Mouse (Mus musculus) neural tube, embryonic 15.5 days (tissue): ENCODE data around the gene Gm2022. TPM values are rescaled to one million over a fixed set of nuclear protein-coding genes. Genes with fewer than 3 reads are reported as not detected.
"Not testable (repeated sequence)": the region's sequence is repeated elsewhere in the genome, so short reads cannot be mapped to it uniquely, and the experiment has no call there.

Experiments
- ATAC-seq: fragments of 200-750 bp; cut with Nextera tagmentation; 2 replicates; pipeline ENCODE4 v1.8.0; 2017; ENCODE audit warnings: mild to moderate bottlenecking, moderate TSS enrichment, moderate library complexity; ENCODE audit not compliant: low FRiP score
- H3K27ac ChIP-seq: fragments of 300-500 bp; sonication (generic); replicated peaks from 2 replicates; pipeline ENCODE4 v1.5.1; 2015; ENCODE audit warnings: mild to moderate bottlenecking, inconsistent platforms
- H3K27me3 ChIP-seq: fragments of 300-500 bp; sonication (generic); replicated peaks from 2 replicates; pipeline ENCODE4 v1.6.1; 2015; ENCODE audit warnings: inconsistent platforms
- H3K36me3 ChIP-seq: fragments of 300-500 bp; sonication (generic); 2 replicates; pipeline ENCODE4 v1.6.1; 2015; ENCODE audit warnings: inconsistent platforms
- H3K4me1 ChIP-seq: fragments of 300-500 bp; sonication (generic); 2 replicates; pipeline ENCODE4 v1.6.1; 2015; ENCODE audit warnings: inconsistent platforms
- H3K4me2 ChIP-seq: fragments of 300-500 bp; sonication (generic); 2 replicates; pipeline ENCODE4 v1.6.1; 2015; ENCODE audit warnings: inconsistent platforms, mild to moderate bottlenecking, moderate library complexity
- H3K4me3 ChIP-seq: fragments of 300-500 bp; sonication (generic); replicated peaks from 2 replicates; pipeline ENCODE4 v1.5.1; 2015; ENCODE audit warnings: mild to moderate bottlenecking, inconsistent platforms
- H3K9ac ChIP-seq: fragments of 300-500 bp; sonication (generic); replicated peaks from 2 replicates; pipeline ENCODE4 v1.6.1; 2015; ENCODE audit warnings: mild to moderate bottlenecking, inconsistent platforms
- H3K9me3 ChIP-seq: fragments of 300-500 bp; sonication (generic); replicated peaks from 2 replicates; pipeline ENCODE4 v1.6.1; 2016; ENCODE audit warnings: inconsistent platforms
- WGBS: fragments of 180-500 bp; shearing (Covaris S2); methylation state at CpG from one replicate; pipeline ENCODE4 v1.1.7; 2015; ENCODE audit warnings: mixed read lengths; 5-methylcytosine and 5-hydroxymethylcytosine counted together
- polyA plus RNA-seq: library from polyadenylated mRNA; unstranded; fragments of >200 nt; fragmentation: Nextera tagmentation; extraction: Ambion mirVana; gene quantifications from 2 replicates; pipeline ENCODE4 v1.2.1, GENCODE M21; 2015

Gene Gm2022
- polyA plus RNA-seq, result not detected in 2 replicates

GRCm38 (mm10) chr12:87895070-87895469, at the start of gene Gm2022:
TSS of gene Gm2022 (plus strand) at chr12:87895370.
- H3K9ac ChIP-seq, H3K4me2 ChIP-seq, H3K9me3 ChIP-seq, H3K4me1 ChIP-seq, H3K36me3 ChIP-seq, H3K27me3 ChIP-seq, ATAC-seq, H3K27ac ChIP-seq, H3K4me3 ChIP-seq: not testable (repeated sequence)
- WGBS, result 89% methylated on average over 1 of the region's 1 CpGs

DNA sequence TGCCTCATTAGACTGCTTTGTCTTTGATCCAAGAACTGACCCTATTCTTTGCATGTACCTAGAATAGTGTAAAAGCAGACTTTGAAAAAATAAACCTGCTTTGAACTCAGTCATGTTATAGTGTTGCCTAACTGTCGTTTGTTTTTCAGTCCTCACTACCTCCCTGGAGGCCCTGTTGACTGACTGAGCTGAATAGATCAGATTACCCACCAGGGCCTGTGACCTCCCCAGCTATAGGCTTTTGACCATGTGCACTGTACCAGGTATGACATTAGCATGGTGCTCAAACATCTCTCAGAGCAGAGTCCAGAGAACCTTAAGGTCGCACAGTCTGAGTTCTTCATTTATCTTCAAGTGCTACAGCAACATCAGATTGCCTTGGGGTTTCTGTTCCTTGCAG, 44.5 kb upstream of the Gm2022 start:
- not testable (repeated sequence) for ATAC-seq, H3K4me1 ChIP-seq, H3K9ac ChIP-seq, H3K27me3 ChIP-seq, H3K9me3 ChIP-seq, H3K27ac ChIP-seq, H3K36me3 ChIP-seq, H3K4me3 ChIP-seq, H3K4me2 ChIP-seq
- WGBS, result no CpG with 5 or more reads among the region's 2 CpGs

GRCm38 (mm10) chr12:87856067-87856466, 39.1 kb upstream of the Gm2022 start:
- not testable (repeated sequence) for H3K9ac ChIP-seq, H3K4me1 ChIP-seq, H3K27ac ChIP-seq, H3K36me3 ChIP-seq, H3K4me3 ChIP-seq, ATAC-seq, H3K4me2 ChIP-seq, H3K27me3 ChIP-seq, H3K9me3 ChIP-seq
- 85% methylated on average over 1 of the region's 1 CpGs for WGBS

- not testable (repeated sequence) for H3K36me3 ChIP-seq, H3K4me2 ChIP-seq, H3K27me3 ChIP-seq, H3K4me3 ChIP-seq, H3K27ac ChIP-seq, ATAC-seq, H3K4me1 ChIP-seq, H3K9ac ChIP-seq, H3K9me3 ChIP-seq
- 86% methylated on average over 23 of the region's 23 CpGs for WGBS
Observed at GRCm38 (mm10) chr12:87861740-87862692, 33.2 kb upstream of the Gm2022 start.

DNA sequence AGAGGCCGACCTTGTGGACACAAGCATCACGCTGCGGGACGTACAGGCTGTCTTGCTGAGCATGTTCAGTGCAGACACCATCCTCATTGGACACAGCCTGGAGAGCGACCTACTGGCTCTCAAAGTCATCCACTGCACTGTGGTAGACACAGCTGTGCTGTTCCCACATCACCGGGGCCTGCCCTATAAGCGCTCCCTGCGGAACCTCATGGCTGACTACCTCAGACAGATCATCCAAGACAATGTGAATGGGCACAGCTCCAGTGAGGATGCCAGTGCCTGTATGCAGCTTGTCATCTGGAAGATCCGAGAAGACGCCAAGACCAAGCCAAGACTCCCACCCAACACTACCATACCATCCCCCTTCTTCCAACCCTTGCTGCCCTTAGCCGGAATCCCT, 31.5 kb upstream of the Gm2022 start:
- ATAC-seq, H3K4me3 ChIP-seq, H3K4me2 ChIP-seq, H3K36me3 ChIP-seq, H3K9ac ChIP-seq, H3K4me1 ChIP-seq, H3K27ac ChIP-seq, H3K9me3 ChIP-seq, H3K27me3 ChIP-seq: not testable (repeated sequence)
- 93% methylated on average over 9 of the region's 11 CpGs for WGBS

GRCm38 (mm10) chr12:87864048-87864447, 31.1 kb upstream of the Gm2022 start:
- H3K9me3 ChIP-seq, H3K9ac ChIP-seq, H3K36me3 ChIP-seq, H3K4me1 ChIP-seq, H3K27ac ChIP-seq, ATAC-seq, H3K4me2 ChIP-seq, H3K27me3 ChIP-seq, H3K4me3 ChIP-seq: not testable (repeated sequence)
- WGBS, result 85% methylated on average over 2 of the region's 2 CpGs

DNA sequence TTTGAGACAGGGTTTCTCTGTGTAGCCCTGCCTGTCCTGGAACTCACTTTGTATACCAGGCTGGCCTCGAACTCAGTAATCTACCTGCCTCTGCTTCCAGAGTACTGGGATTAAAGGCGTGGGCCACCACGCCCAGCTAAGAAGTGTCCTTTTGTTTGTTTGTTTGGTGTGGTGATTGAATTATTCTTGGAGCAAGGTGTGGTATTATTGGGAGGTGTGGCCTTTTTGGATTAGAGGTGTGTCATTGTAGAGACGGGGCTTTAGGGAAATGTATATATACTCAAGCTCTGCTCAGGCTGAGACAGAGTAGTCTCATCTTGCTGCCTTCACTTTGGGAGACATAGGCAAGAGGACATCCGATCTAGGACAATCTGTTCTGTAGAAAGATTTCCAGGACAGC, 21.4 kb upstream of the Gm2022 start, which contains the start of gene Gm2016:
TSS of gene Gm2016 (plus strand) at position 301 of the 400 bp plus-strand sequence.
- not testable (repeated sequence) for H3K4me3 ChIP-seq, H3K9ac ChIP-seq, H3K27ac ChIP-seq, H3K4me2 ChIP-seq, ATAC-seq, H3K4me1 ChIP-seq, H3K36me3 ChIP-seq, H3K9me3 ChIP-seq, H3K27me3 ChIP-seq
- WGBS, result 87% methylated on average over 5 of the region's 5 CpGs

DNA sequence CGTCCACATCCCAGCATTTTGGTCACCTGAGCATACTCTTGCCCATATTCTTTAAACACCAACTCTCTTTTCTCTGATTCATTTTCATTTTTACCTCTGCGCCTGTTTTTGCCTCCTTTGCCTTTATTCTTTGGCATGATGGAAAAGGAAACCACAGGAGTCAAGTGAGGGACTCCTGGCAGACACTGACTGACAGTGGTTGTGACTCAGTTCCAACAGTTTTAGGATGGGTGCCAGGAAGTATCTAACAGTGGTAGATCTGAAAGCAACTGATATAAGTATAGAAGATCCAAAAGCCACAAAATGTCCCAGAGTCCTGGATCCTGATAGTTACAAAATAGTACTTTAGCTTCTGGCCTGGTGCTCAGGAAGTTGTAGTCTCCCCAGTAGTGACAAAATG, 24.6 kb downstream of the Gm2022 start, which contains the start of gene Gm2035:
TSS of gene Gm2035 (minus strand) at position 137 of the 400 bp plus-strand sequence.
- WGBS, result 75% methylated on average over 2 of the region's 2 CpGs
- H3K27me3 ChIP-seq, H3K36me3 ChIP-seq, H3K27ac ChIP-seq, H3K9me3 ChIP-seq, H3K4me3 ChIP-seq, H3K9ac ChIP-seq, H3K4me1 ChIP-seq, ATAC-seq, H3K4me2 ChIP-seq: not testable (repeated sequence)

Other genes with a start within 250 kb of the Gm2022 start
- gene Gm21319, start 119.6 kb upstream of the Gm2022 start, polyA plus RNA-seq, result not detected in 2 replicates
- not detected in 2 replicates for gene Gm21936, start 99.9 kb upstream of the Gm2022 start, polyA plus RNA-seq
- not detected in 2 replicates for gene BB287469, start 78.8 kb upstream of the Gm2022 start, polyA plus RNA-seq
- not detected in 2 replicates for gene Gm2001, start 53.0 kb upstream of the Gm2022 start, polyA plus RNA-seq
- not detected in 2 replicates for gene Gm2016, start 21.3 kb upstream of the Gm2022 start, polyA plus RNA-seq
- not detected in 2 replicates for gene Gm2035, start 24.5 kb downstream of the Gm2022 start, polyA plus RNA-seq
- gene Gm2042, start 58.7 kb downstream of the Gm2022 start, polyA plus RNA-seq, result not detected in 2 replicates
- not detected in 2 replicates for gene Gm2075, start 116.5 kb downstream of the Gm2022 start, polyA plus RNA-seq
- gene Gm6803, start 123.4 kb downstream of the Gm2022 start, polyA plus RNA-seq, result not detected in 2 replicates
- not detected in 2 replicates for gene Gm2056, start 131.6 kb downstream of the Gm2022 start, polyA plus RNA-seq
- not detected in 2 replicates for gene Gm16368, start 188.3 kb downstream of the Gm2022 start, polyA plus RNA-seq